Mouse (Mus musculus) kidney, postnatal 10 days (tissue): ENCODE measurements around the gene Prl3c1.
"Not testable (repeated sequence)": the region's sequence is repeated elsewhere in the genome, so short reads cannot be mapped to it uniquely, and the experiment has no call there.

Experiments used
- DNase-seq: peaks from one replicate; pipeline ENCODE4 v3.0.0; 2021; ENCODE audit warnings: mixed read lengths

Prl3c1 gene

GRCm38 (mm10) chr13:27196359-27196758 is at the start of gene Prl3c1:
Prl3c1 (plus strand) TSS chr13:27196659.
- DNase-seq: no peak

- no peak for DNase-seq
Observed at GRCm38 (mm10) chr13:27148264-27148663, 48.2 kb upstream of the Prl3c1 start.

GRCm38 (mm10) chr13:27156490-27156889 is 40.0 kb upstream of the Prl3c1 start, which contains the start of gene Prl3d3:
Prl3d3 (plus strand) TSS chr13:27156790.
- not testable (repeated sequence) for DNase-seq

GRCm38 (mm10) chr13:27241547-27241946 is 45.1 kb downstream of the Prl3c1 start, which contains the start of gene Prl3b1:
Prl3b1 (plus strand) TSS chr13:27241847.
- DNase-seq: no peak
